Mouse (Mus musculus): ENCODE results near the gene Arrdc1. TPM values are rescaled to one million over a fixed set of nuclear protein-coding genes. Genes with fewer than 3 reads are reported as not detected.
"Not testable (repeated sequence)": the region's sequence is repeated elsewhere in the genome, so short reads cannot be mapped to it uniquely, and the experiment has no call there.

Arrdc1 gene
- 10 to 100 TPM; 10.0 to 10.2 TPM for total RNA-seq (2021)
- long read RNA-seq, experiment 1, partial matches to known transcripts = 0 of 11 reads
- long read RNA-seq, experiment 1, other reads (novel, unspliced or antisense) = 8 of 11 reads
- long read RNA-seq, experiment 2, partial matches to known transcripts = 3 of 14 reads
- long read RNA-seq, experiment 2, other reads (novel, unspliced or antisense) = 6 of 14 reads

DNA sequence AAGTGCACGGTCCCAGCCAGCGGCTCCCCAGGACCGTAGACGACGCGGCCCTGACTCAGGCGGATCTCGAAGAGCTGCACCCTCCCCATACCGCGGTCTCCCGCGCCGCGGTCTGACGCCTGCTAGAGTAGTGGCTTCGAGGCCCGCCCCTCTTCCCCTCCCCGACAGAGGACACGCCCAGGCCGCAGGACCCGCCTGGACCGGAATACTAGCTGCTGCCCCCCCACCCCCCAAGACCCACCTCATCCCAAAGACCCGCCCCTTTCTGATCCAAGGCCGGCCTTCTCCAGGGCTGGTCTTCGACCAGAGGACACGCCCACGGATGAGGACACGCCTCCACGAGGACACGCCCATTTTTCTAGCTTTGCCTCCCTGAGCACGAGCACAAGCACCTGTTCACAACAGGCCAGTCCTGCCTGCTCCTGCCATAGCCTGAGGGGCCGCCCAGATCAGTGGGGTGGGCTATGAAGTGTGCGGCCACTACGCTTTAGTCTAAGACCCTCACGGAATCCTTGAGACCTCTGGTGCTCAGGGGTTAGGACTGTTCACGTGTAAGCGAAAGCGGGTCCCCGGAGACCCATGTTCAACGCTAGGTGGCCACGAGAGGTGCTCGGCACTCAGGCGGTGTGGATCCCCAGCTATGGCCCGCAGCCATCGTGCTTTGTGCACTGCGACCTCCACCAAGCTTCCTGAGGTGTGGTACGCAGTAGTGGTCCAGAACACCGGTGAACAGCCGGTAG, at the start of gene Arrdc1:
Gene Arrdc1, minus strand, starts transcription at position 196 of the 740 bp plus-strand sequence.
- peak; percentile 85 to 90 for DNase-seq
- intact Hi-C loops (cut with DNase I) = no loop called here

DNA sequence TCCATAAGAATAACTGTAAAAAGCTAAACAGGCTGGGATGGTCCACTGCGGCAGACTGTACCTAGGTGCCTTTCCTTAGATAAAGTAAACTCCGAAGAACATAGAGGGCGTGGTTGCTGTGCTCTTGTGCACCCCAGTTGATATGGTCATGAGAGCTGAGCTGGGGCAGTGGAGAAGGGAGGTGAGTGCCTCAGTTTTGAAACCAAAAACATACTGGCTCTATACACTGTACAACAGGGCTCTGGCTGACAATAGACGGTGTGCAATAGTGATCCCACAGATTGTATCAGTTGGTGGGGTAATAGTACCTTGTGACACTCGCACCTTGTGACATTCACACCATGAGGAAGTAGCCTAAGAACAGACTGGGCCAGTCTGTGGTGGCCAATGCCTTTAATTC, 41.9 kb upstream of the Arrdc1 start:
- DNase-seq = no peak
- intact Hi-C loops (cut with DNase I) = no loop called here

- DNase-seq = peak; percentile 78 to 79
- intact Hi-C loops (cut with DNase I) = no loop called here
These were observed 40.7 kb upstream of the Arrdc1 start, which contains the start of gene Pnpla7 for GRCm38 (mm10) chr2:24975704-24976297. Pnpla7 (plus strand) TSS chr2:24976033.

- DNase-seq = peak; percentile 97
- intact Hi-C loops (cut with DNase I) = no loop called here
These were observed 40.1 kb upstream of the Arrdc1 start, which contains the start of gene Mrpl41 for GRCm38 (mm10) chr2:24974906-24975703. Mrpl41 (minus strand) TSS chr2:24975098.

GRCm38 (mm10) chr2:24974452-24974851, 39.4 kb upstream of the Arrdc1 start:
- intact Hi-C loops (cut with DNase I); DNase-seq: not testable (repeated sequence)

GRCm38 (mm10) chr2:24970386-24970785, 35.3 kb upstream of the Arrdc1 start:
- DNase-seq = no peak
- intact Hi-C loops (cut with DNase I) = no loop called here

GRCm38 (mm10) chr2:24962304-24963000, 27.4 kb upstream of the Arrdc1 start, which contains the start of gene Dph7:
Dph7 (plus strand) TSS chr2:24962400.
- peak; percentile 84 to 90 for DNase-seq
- intact Hi-C loops (cut with DNase I) = loop anchor here (5.0 kb wide), 1 partner anchor 40 kb away; no protein-coding TSS in a partner anchor

DNA sequence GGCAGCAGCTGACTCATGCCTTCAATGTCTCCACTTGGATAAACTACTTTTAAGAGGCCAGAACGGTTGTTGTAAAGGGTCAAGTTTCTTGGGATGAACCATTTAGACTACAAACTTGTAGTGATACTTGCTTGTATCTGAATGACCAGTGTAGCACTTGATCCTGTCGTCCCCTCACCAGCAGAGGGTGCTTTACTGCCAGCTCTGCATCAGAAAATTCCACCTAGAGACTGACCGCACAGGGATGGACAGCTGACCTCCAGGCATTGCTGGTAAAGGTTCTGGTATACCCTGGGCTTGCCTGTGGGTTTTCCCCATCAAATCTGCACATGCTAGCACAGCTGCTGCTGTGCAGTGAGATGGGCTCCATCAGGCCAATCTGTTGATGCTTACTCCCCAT, 25.9 kb upstream of the Arrdc1 start:
- intact Hi-C loops (cut with DNase I) = loop anchor here (5.0 kb wide), 1 partner anchor 41 kb away; no protein-coding TSS in a partner anchor
- DNase-seq = peak; percentile 11 to 32

GRCm38 (mm10) chr2:24952537-24953055, 17.5 kb upstream of the Arrdc1 start:
- DNase-seq = no peak
- intact Hi-C loops (cut with DNase I) = no loop called here

DNA sequence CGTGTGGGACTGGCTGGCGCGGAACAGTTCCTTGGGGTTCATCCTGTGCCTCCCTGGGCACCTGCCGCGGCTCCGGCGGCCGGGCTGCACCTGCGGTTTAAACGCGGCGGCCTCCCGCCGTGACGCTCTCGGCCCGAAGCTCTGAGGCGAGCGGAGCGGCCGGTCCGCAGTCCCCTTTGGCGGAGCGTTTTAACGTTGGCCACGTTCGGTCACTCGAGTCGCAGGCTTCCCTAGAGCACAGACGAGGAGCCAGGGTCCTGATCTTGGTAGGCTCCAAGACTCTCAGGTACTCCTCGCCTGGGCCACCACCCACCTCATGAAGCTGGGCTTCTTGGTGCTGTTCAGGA, 15.1 kb upstream of the Arrdc1 start:
- intact Hi-C loops (cut with DNase I) = no loop called here
- DNase-seq = peak in 1 of 2 experiments; percentile 19

- DNase-seq = peak; percentile 99
- intact Hi-C loops (cut with DNase I) = loop anchor here (5.0 kb wide), 1 partner anchor 97 kb away; no protein-coding TSS in a partner anchor
These were observed 14.6 kb upstream of the Arrdc1 start, which contains the start of gene Zmynd19 for GRCm38 (mm10) chr2:24949421-24950188. Zmynd19 (plus strand) TSS chr2:24949792.

DNA sequence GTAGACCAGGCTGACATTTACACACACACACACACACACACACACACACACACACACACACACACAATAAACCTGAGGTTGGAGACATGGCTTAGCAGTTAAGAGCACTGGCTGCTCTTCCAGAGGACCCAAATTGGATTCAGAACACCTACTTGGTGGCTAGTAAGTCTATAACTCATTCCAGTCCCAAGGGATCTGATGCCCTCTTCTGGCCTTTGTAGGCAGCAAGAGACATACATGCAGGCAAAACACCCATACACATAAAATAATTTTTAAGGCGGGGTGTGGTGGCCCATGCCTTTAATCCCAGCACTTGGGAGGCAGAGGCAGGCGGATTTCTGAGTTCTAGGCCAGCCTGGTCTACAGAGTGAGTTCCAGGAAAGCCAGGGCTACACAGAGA, 9.3 kb upstream of the Arrdc1 start:
- peak in 1 of 2 experiments; percentile 16 for DNase-seq
- intact Hi-C loops (cut with DNase I) = not testable (repeated sequence)

GRCm38 (mm10) chr2:24942092-24942491, 7.0 kb upstream of the Arrdc1 start:
- intact Hi-C loops (cut with DNase I) = no loop called here
- no peak for DNase-seq

- intact Hi-C loops (cut with DNase I) = no loop called here
- peak in 1 of 2 experiments; percentile 8 for DNase-seq
These were observed 550 bp downstream of the Arrdc1 start for GRCm38 (mm10) chr2:24934441-24934963.

- no peak for DNase-seq
- intact Hi-C loops (cut with DNase I) = no loop called here
These were observed 5.5 kb downstream of the Arrdc1 start for GRCm38 (mm10) chr2:24929593-24929992.

DNA sequence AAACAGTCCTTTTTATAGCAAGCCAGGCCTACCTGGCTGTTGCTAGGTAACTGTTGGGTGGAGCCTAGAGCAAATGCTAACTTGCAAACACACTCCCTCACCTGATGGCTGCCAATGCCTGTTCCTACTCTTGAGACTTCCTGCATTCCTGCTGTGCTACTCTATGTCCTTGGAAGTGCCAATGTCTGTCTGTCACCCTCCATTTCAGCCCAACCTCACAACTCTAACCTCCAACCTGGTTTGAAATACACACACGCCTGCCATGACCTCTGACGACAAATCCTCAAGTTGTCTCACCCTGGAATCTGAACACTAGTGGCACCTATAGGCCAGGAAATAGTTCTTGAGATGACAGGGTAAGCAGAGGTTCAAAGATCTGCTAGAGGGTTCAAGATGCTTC, 5.9 kb downstream of the Arrdc1 start:
- intact Hi-C loops (cut with DNase I) = no loop called here
- DNase-seq = no peak

DNA sequence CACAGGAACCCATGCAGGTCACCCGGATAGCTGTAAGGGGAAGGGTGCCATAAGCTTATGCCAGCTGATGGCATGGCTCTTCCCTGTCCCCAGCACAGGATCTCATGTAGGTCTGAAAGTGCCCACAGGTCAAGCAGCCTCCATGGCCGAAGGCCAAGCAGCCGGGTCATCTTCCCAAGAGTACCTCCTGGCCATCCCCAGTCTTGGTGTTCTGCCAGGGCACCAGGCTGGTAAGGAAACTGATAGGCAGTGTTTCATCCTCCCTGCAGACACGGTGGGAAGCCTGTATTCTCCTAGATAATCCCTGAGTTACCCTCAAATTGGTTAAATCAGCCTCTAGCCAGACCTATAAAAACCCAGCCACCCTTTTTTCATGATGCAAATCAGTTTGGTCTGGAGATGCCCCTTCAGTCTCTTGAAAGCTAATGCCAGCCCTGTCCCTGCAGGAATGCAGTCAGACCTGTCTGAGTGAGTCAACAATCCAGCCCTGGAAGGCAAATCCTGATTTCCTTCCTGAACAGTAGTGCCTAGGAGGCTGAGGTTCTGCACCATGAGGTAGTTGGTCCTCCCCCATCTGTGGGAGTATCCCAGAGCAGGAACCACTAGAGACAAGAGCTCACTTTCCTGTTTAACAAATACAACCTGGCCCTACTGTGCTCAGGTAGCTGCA, 7.1 kb downstream of the Arrdc1 start:
- DNase-seq = no peak
- intact Hi-C loops (cut with DNase I) = no loop called here

GRCm38 (mm10) chr2:24926965-24927358, 8.1 kb downstream of the Arrdc1 start:
- intact Hi-C loops (cut with DNase I) = no loop called here
- DNase-seq = no peak

All from heart, postnatal 14 days (tissue).